Mouse (Mus musculus) hematopoietic multipotent progenitor cell, adult 10-12 weeks (in vitro differentiated cells): ENCODE measurements around the gene Mucl1. TPM values are rescaled to one million over a fixed set of nuclear protein-coding genes. Genes with fewer than 3 reads are reported as not detected.

Experiments used
- polyA plus RNA-seq: library from polyadenylated mRNA; stranded (reverse); fragments of >175 nt; gene quantifications from 2 replicates; pipeline ENCODE4 v1.2.3, GENCODE M21; 2012; ENCODE audit warnings: low replicate concordance

Mucl1 gene
- polyA plus RNA-seq, result not detected in 2 replicates

GRCm38 (mm10) chr15:103755369-103755768, at the start of gene Mucl1:
Gene Mucl1 (minus strand): TSS chr15:103755469.

Other genes with a start within 250 kb of the Mucl1 start
- gene Ppp1r1a, start 217.5 kb downstream of the Mucl1 start, polyA plus RNA-seq, result 0.21 TPM in 1 of 2 replicates, not detected in the other
- not detected in 2 replicates for gene Glycam1, start 190.4 kb downstream of the Mucl1 start, polyA plus RNA-seq
- not detected in 2 replicates for gene Mucl2, start 143.8 kb upstream of the Mucl1 start, polyA plus RNA-seq